In the genomic region with DNA sequence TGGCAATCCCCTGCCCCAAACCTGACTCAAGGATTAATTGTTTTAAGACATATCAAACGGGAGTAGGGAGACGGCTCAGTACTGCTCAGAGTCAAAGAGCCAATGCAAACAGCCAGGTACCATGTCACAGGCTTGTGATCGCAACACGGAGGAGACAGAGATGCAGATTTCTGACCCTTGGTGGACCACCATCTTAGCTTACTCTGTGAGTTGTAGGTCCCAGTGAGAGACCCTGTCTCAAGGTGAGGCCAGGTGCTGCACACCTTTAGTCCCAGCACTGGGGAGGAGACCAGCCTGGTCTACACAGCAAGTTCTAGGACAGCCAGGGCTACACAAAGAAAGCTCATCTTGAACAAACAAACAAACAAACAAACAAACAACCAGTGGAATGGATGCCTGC, we compare ENCODE assay signal across 17 mouse cellular contexts. TPM values are rescaled to one million over a fixed set of nuclear protein-coding genes. Genes with fewer than 3 reads are reported as not detected.
DNase-seq lines count a peak whose midpoint lies in the region; ATAC-seq and TF ChIP-seq lines count a peak whose summit lies in the region.
"Had no signal": no experiment of that assay in that cellular context is flagged by ENCODE, and none has a peak within 500 bp of the region (broad histone marks: within the 10 kb centered on the region; RNA-seq: fewer than 3 reads in every experiment).

No protein-coding gene starts in this region.

- 0 out of 2 replicates have a peak overlapping the region, but pooled peaks have one; percentile 18 for H3K9ac ChIP-seq in kidney, postnatal 0 days (ENCODE audit: low read depth, low read length)
- H3K9ac ChIP-seq in CH12.LX (ENCODE audit: insufficient read depth, low read depth), result no peak overlapping the region
- H3K9ac ChIP-seq in intestine, postnatal 0 days (ENCODE audit: low read depth, low read length), result no peak overlapping the region
- H3K9ac ChIP-seq in midbrain, embryonic 14.5 days (replicated peaks; ENCODE audit: low read length), result no peak overlapping the region
- H3K9ac ChIP-seq: embryonic facial prominence, embryonic 13.5 days; forebrain, embryonic 13.5 days; hindbrain, embryonic 12.5 days; liver, embryonic 13.5 days had no signal

- 38% methylated on average over 4 of the region's 4 CpGs for WGBS in kidney, postnatal 0 days
- WGBS in intestine, postnatal 0 days, result 79% methylated on average over 4 of the region's 4 CpGs
- WGBS in midbrain, embryonic 14.5 days, result 91% methylated on average over 4 of the region's 4 CpGs

- intact Hi-C loops in heart, postnatal 36 days (cut with DNase I), result no loop called here

- H3K79me2 ChIP-seq in CH12.LX (replicated peaks; ENCODE audit: control insufficient read depth, extremely low read depth, insufficient read depth, poor library complexity, severe bottlenecking), result no peaks in the 10 kb centered on the region

- H3K4me1 ChIP-seq in kidney, postnatal 0 days (replicated peaks; ENCODE audit: insufficient read depth, low read length), result peaks cover 20% of the 10 kb centered on the region
- peaks cover 30 to 76% of the 10 kb centered on the region in 2 experiments for H3K4me1 ChIP-seq in CH12.LX (ENCODE audit: control insufficient read depth in 1 of 2, insufficient read depth in 2 of 2)
- H3K4me1 ChIP-seq in intestine, postnatal 0 days (replicated peaks; ENCODE audit: control insufficient read depth, insufficient read depth, low read length), result no peaks in the 10 kb centered on the region
- peaks cover 7% of the 10 kb centered on the region; the same call in 1 of the 2 replicates for H3K4me1 ChIP-seq in midbrain, embryonic 14.5 days (ENCODE audit: control insufficient read depth, insufficient read depth, low read length)
- H3K4me1 ChIP-seq: liver, embryonic 13.5 days had no signal

- ATAC-seq in kidney, postnatal 0 days (replicated peaks; ENCODE audit: low FRiP score, low read depth), result no peak
- ATAC-seq in intestine, postnatal 0 days, result no peak
- ATAC-seq in midbrain, embryonic 14.5 days (ENCODE audit: low FRiP score, low TSS enrichment), result no peak
- ATAC-seq: forebrain, embryonic 13.5 days had no signal

- peak overlapping the region; percentile 94 for H3K27ac ChIP-seq in kidney, postnatal 0 days
- no peak overlapping the region for H3K27ac ChIP-seq in CH12.LX (ENCODE audit: insufficient read depth, low read depth)
- peak overlapping the region; percentile 0; the same call in 1 of the 2 replicates for H3K27ac ChIP-seq in intestine, postnatal 0 days (ENCODE audit: low read depth, low read length)
- no peak overlapping the region for H3K27ac ChIP-seq in midbrain, embryonic 14.5 days (replicated peaks; ENCODE audit: low read depth, low read length)
- H3K27ac ChIP-seq: forebrain, embryonic 13.5 days; hindbrain, embryonic 12.5 days had no signal

- no peak for TF ChIP-seq EP300 in CH12.LX (IDR thresholded peaks at IDR 0.05; ENCODE audit: low read length)

- no peak overlapping the region for H3K4me3 ChIP-seq in kidney, postnatal 0 days (replicated peaks; ENCODE audit: low read depth, low read length)
- peak overlapping the region in 1 of 3 experiments; percentile 2 for H3K4me3 ChIP-seq in CH12.LX (replicated peaks in 1 of 3; ENCODE audit: low read depth in 2 of 3, low read length in 2 of 3, poor library complexity in 1 of 3)
- H3K4me3 ChIP-seq in intestine, postnatal 0 days (ENCODE audit: low read depth, low read length), result no peak overlapping the region
- H3K4me3 ChIP-seq in midbrain, embryonic 14.5 days (replicated peaks; ENCODE audit: low read depth, low read length), result no peak overlapping the region
- H3K4me3 ChIP-seq: embryonic facial prominence, embryonic 13.5 days; forebrain, embryonic 13.5 days; hindbrain, embryonic 12.5 days; liver, embryonic 13.5 days had no signal

- dilution Hi-C loops in CH12.LX (cut with MboI; ENCODE audit: extremely low pct_ligation_motif_present, extremely low pct_unique_long_range_greater_than_20kb, low sequenced_read_pairs), result no loop called here

- peak; percentile 91 for DNase-seq in heart, adult 11 months
- DNase-seq in heart, postnatal 36 days, result no peak
- DNase-seq in kidney, postnatal 0 days (ENCODE audit: low spot score), result no peak
- no peak for DNase-seq in kidney, adult 9 months
- no peak for DNase-seq in CH12.LX (ENCODE audit: extremely low read depth)
- DNase-seq in thymus, postnatal 36 days, result no peak
- no peak for DNase-seq in midbrain, embryonic 14.5 days
- DNase-seq: cerebellum, postnatal 36 days; liver, embryonic 13.5 days had no signal

- TF ChIP-seq POLR2A in CH12.LX (IDR thresholded peaks at IDR 0.05; ENCODE audit: low read depth, low read length), result no peak

- H3K27me3 ChIP-seq in kidney, postnatal 0 days (ENCODE audit: insufficient read depth, low read length), result no peaks in the 10 kb centered on the region
- no peaks in the 10 kb centered on the region for H3K27me3 ChIP-seq in CH12.LX (replicated peaks)
- H3K27me3 ChIP-seq in intestine, postnatal 0 days (replicated peaks; ENCODE audit: control insufficient read depth, insufficient read depth, low read length), result peaks cover 5% of the 10 kb centered on the region; the same call in 1 of the 2 replicates
- no peaks in the 10 kb centered on the region for H3K27me3 ChIP-seq in midbrain, embryonic 14.5 days (ENCODE audit: control insufficient read depth, insufficient read depth, low read length)
- H3K27me3 ChIP-seq: embryonic facial prominence, embryonic 13.5 days had no signal

- H3K4me2 ChIP-seq in kidney, postnatal 0 days (ENCODE audit: low read length), result no peak overlapping the region
- H3K4me2 ChIP-seq in CH12.LX (ENCODE audit: insufficient read depth, low read depth, poor library complexity, severe bottlenecking), result peak overlapping the region; percentile 33
- H3K4me2 ChIP-seq in intestine, postnatal 0 days (replicated peaks; ENCODE audit: low read depth), result no peak overlapping the region
- no peak overlapping the region for H3K4me2 ChIP-seq in midbrain, embryonic 14.5 days (ENCODE audit: low read length)
- H3K4me2 ChIP-seq: embryonic facial prominence, embryonic 13.5 days; forebrain, embryonic 13.5 days; hindbrain, embryonic 12.5 days; liver, embryonic 13.5 days had no signal

- no peak for TF ChIP-seq CTCF in kidney, postnatal 0 days (IDR thresholded peaks at IDR 0.05; ENCODE audit: low read depth)
- no peak for TF ChIP-seq CTCF in CH12.LX (conservative IDR thresholded peaks at IDR 0.05 in 1 of 2, IDR thresholded peaks at IDR 0.05 in 1 of 2; ENCODE audit: low read depth in 2 of 2, low read length in 2 of 2)
- TF ChIP-seq CTCF in intestine, postnatal 0 days (IDR thresholded peaks at IDR 0.05; ENCODE audit: low read depth), result no peak

- TF ChIP-seq RAD21 in CH12.LX (IDR thresholded peaks at IDR 0.05; ENCODE audit: low read depth, low read length), result no peak

- H3K36me3 ChIP-seq in kidney, postnatal 0 days (ENCODE audit: insufficient read depth, low read length), result peaks cover 7% of the 10 kb centered on the region; the same call in 1 of the 2 replicates
- H3K36me3 ChIP-seq in CH12.LX (replicated peaks in 1 of 2; ENCODE audit: control insufficient read depth in 1 of 2, insufficient read depth in 1 of 2, low read length in 1 of 2), result peaks cover 0 to 3% of the 10 kb centered on the region in 2 experiments
- H3K36me3 ChIP-seq in intestine, postnatal 0 days (ENCODE audit: control insufficient read depth, insufficient read depth), result no peaks in the 10 kb centered on the region
- H3K36me3 ChIP-seq in midbrain, embryonic 14.5 days (ENCODE audit: control insufficient read depth, insufficient read depth, low read length), result no peaks in the 10 kb centered on the region
- H3K36me3 ChIP-seq: embryonic facial prominence, embryonic 13.5 days; hindbrain, embryonic 12.5 days; liver, embryonic 13.5 days had no signal

- H3K9me3 ChIP-seq in kidney, postnatal 0 days (replicated peaks; ENCODE audit: low read length), result no peaks in the 10 kb centered on the region
- no peaks in the 10 kb centered on the region for H3K9me3 ChIP-seq in CH12.LX (replicated peaks; ENCODE audit: low read length)
- H3K9me3 ChIP-seq in intestine, postnatal 0 days (ENCODE audit: control insufficient read depth), result no peaks in the 10 kb centered on the region
- H3K9me3 ChIP-seq in midbrain, embryonic 14.5 days (ENCODE audit: control insufficient read depth, low read length), result no peaks in the 10 kb centered on the region
- H3K9me3 ChIP-seq: embryonic facial prominence, embryonic 13.5 days; forebrain, embryonic 13.5 days; hindbrain, embryonic 12.5 days; liver, embryonic 13.5 days had no signal

- in situ Hi-C loops in CH12.LX (cut with MboI; ENCODE audit: low pct_ligation_motif_present, low pct_unique_long_range_greater_than_20kb, low sequenced_read_pairs), result no loop called here

RNA-seq across cellular contexts. Expression of gene Rem1, which starts 10.6 kb away (rescaled TPM):
- 1 to 10 TPM; 6.5 to 7.8 TPM for total RNA-seq in heart, postnatal 36 days (2021)
- 48.3 and 55.1 TPM in 2 replicates for polyA plus RNA-seq in kidney, postnatal 0 days (2015; fragmentation: Nextera tagmentation; extraction: Ambion mirVana)
- 0.13 and 0.55 TPM in 2 replicates for total RNA-seq in CH12.LX (2012; rRNA removed)
- total RNA-seq in CH12.LX (2014; rRNA removed), result 0.74 and 0.82 TPM in 2 replicates
- 0.70 and 0.80 TPM in 2 replicates for polyA plus RNA-seq in CH12.LX (2012; ENCODE audit: insufficient read length, low read depth)
- 5.9 and 6.4 TPM in 2 replicates for polyA plus RNA-seq in intestine, postnatal 0 days (2015; fragmentation: Nextera tagmentation; extraction: Ambion mirVana)
- polyA plus RNA-seq in midbrain, embryonic 14.5 days (2014; fragmentation: Nextera tagmentation; extraction: Ambion mirVana), result 0.12 and 0.27 TPM in 2 replicates
- total RNA-seq: megakaryocyte-erythroid progenitor cell, adult 5-6 weeks had no signal

RNA-seq across cellular contexts. Expression of gene Defb25, which starts 14.5 kb away (rescaled TPM):
- not detected for total RNA-seq in heart, postnatal 36 days (2021)
- polyA plus RNA-seq in kidney, postnatal 0 days (2015; fragmentation: Nextera tagmentation; extraction: Ambion mirVana), result 26.4 and 39.6 TPM in 2 replicates
- total RNA-seq in CH12.LX (2012; rRNA removed) (0.84 TPM in 1 of 2 replicates, not detected in the other), CH12.LX (2014; rRNA removed) (not detected in 2 replicates)
- polyA plus RNA-seq in CH12.LX (2012; ENCODE audit: insufficient read length, low read depth), result 0.94 and 1.8 TPM in 2 replicates
- 0.72 TPM in 1 of 2 replicates, not detected in the other for polyA plus RNA-seq in intestine, postnatal 0 days (2015; fragmentation: Nextera tagmentation; extraction: Ambion mirVana)
- polyA plus RNA-seq in midbrain, embryonic 14.5 days (2014; fragmentation: Nextera tagmentation; extraction: Ambion mirVana), result not detected in 2 replicates
- total RNA-seq: gastrocnemius, adult 8-10 months; megakaryocyte-erythroid progenitor cell, adult 5-6 weeks had no signal
- polyA plus RNA-seq: embryonic facial prominence, embryonic 13.5 days; forebrain, embryonic 13.5 days; hindbrain, embryonic 12.5 days; liver, embryonic 13.5 days had no signal

RNA-seq across cellular contexts. Expression of gene H13, which starts 31.9 kb away (rescaled TPM):
- 10 to 100 TPM; 33.1 to 41.2 TPM for total RNA-seq in heart, postnatal 36 days (2021)
- 160 and 162 TPM in 2 replicates for polyA plus RNA-seq in kidney, postnatal 0 days (2015; fragmentation: Nextera tagmentation; extraction: Ambion mirVana)
- total RNA-seq in CH12.LX (2012; rRNA removed) (137 and 145 TPM in 2 replicates), CH12.LX (2014; rRNA removed) (105 and 116 TPM in 2 replicates)
- 161 and 175 TPM in 2 replicates for polyA plus RNA-seq in CH12.LX (2012; ENCODE audit: insufficient read length, low read depth)
- 110 and 111 TPM in 2 replicates for polyA plus RNA-seq in intestine, postnatal 0 days (2015; fragmentation: Nextera tagmentation; extraction: Ambion mirVana)
- polyA plus RNA-seq in midbrain, embryonic 14.5 days (2014; fragmentation: Nextera tagmentation; extraction: Ambion mirVana), result 177 and 184 TPM in 2 replicates

RNA-seq across cellular contexts. Expression of gene Defb36, which starts 33.3 kb away (rescaled TPM):
- total RNA-seq in heart, postnatal 36 days (2021), result not detected
- 2.1 and 3.6 TPM in 2 replicates for polyA plus RNA-seq in kidney, postnatal 0 days (2015; fragmentation: Nextera tagmentation; extraction: Ambion mirVana)
- total RNA-seq in CH12.LX (2012; rRNA removed) (not detected in 2 replicates), CH12.LX (2014; rRNA removed) (not detected in 2 replicates)
- not detected in 2 replicates for polyA plus RNA-seq in CH12.LX (2012; ENCODE audit: insufficient read length, low read depth)
- not detected in 2 replicates for polyA plus RNA-seq in intestine, postnatal 0 days (2015; fragmentation: Nextera tagmentation; extraction: Ambion mirVana)
- polyA plus RNA-seq in midbrain, embryonic 14.5 days (2014; fragmentation: Nextera tagmentation; extraction: Ambion mirVana), result not detected in 2 replicates
- total RNA-seq: adrenal gland, postnatal 14 days; ES-E14; gastrocnemius, adult 8-10 months; megakaryocyte-erythroid progenitor cell, adult 5-6 weeks had no signal
- polyA plus RNA-seq: embryonic facial prominence, embryonic 13.5 days; forebrain, embryonic 13.5 days; hindbrain, embryonic 12.5 days; liver, embryonic 13.5 days had no signal

RNA-seq across cellular contexts. Expression of gene Defb45, which starts 38.2 kb away (rescaled TPM):
- not detected for total RNA-seq in heart, postnatal 36 days (2021)
- not detected in 2 replicates for polyA plus RNA-seq in kidney, postnatal 0 days (2015; fragmentation: Nextera tagmentation; extraction: Ambion mirVana)
- not detected in 2 replicates for total RNA-seq in CH12.LX (2012; rRNA removed)
- total RNA-seq in CH12.LX (2014; rRNA removed), result not detected in 2 replicates
- polyA plus RNA-seq in CH12.LX (2012; ENCODE audit: insufficient read length, low read depth), result not detected in 2 replicates
- not detected in 2 replicates for polyA plus RNA-seq in intestine, postnatal 0 days (2015; fragmentation: Nextera tagmentation; extraction: Ambion mirVana)
- polyA plus RNA-seq in midbrain, embryonic 14.5 days (2014; fragmentation: Nextera tagmentation; extraction: Ambion mirVana), result not detected in 2 replicates
- total RNA-seq: adrenal gland, postnatal 14 days; ES-E14; megakaryocyte-erythroid progenitor cell, adult 5-6 weeks had no signal
- polyA plus RNA-seq: embryonic facial prominence, embryonic 13.5 days; forebrain, embryonic 13.5 days; hindbrain, embryonic 12.5 days; liver, embryonic 13.5 days had no signal

Comparison
In these comparisons a context has a peak if more than half of its experiments do, and no peak if none do; other contexts are left out.
1. H3K27ac ChIP-seq: peak in kidney, postnatal 0 days (single experiment) and intestine, postnatal 0 days (single experiment); none in CH12.LX (single experiment) and midbrain, embryonic 14.5 days (single experiment).